Mouse (Mus musculus) kidney, postnatal 10 days (tissue): ENCODE results near the gene Myrip.

Experiments
- DNase-seq: peaks from one replicate; pipeline ENCODE4 v3.0.0; 2021; ENCODE audit warnings: mixed read lengths

The Myrip gene

DNA sequence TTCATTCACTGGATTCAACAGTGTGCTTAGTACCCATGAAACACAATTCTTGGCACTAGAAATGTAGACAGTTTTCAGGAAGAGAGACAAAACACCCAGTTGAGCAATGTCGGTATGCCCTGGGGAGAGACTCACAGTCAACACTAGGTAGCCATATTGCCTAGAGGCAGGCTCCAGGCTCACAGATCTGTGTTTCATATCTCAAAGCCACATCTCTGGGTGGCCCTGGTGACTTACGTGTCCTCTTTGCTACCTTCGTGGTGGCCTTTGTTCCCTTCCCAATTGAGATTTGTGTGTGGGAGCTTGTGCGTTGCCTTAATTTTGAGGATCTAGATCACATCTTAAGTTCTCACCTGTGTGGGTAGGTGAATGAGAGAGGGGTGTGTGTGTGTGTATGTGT lies 181.1 kb downstream of the Myrip start:
- no peak for DNase-seq

DNA sequence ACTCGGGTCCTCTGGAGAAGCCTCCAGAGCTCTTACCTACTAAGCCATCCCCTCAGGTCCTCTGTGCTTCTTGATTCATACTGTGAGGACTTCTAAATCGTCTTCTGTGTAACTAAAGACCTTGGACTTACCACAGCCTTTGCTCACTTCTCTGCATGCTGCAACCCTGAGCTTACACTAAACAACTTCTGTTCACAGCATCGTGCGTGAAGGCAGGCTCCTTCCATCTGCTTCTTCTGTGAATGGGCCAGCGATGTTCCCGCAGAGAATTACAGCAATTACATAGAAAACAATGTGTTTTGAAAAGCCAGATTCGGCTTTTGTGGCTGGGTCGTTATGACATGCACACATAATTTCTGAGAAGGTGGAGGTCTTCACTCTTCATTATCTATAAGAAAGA lies 181.8 kb downstream of the Myrip start:
- no peak for DNase-seq

DNA sequence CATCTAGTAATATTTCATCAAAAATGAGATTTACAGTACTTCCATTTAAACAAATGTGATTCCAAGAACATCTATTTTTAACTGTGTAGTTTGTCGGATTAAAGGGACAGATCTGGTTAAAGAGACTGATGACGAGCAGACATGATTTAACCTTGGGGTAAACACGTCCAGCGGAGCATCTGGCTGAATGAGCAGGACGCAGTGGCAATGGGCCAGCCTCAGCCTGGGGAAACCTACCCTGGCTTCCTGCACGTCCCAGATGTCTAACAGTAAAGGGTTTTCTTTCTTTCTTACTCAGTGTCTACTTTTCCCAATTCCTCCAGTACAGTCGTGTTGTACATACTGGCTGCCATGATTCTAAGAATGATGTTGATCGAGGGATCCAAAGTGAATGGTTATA lies 185.8 kb downstream of the Myrip start:
- DNase-seq, result no peak

DNA sequence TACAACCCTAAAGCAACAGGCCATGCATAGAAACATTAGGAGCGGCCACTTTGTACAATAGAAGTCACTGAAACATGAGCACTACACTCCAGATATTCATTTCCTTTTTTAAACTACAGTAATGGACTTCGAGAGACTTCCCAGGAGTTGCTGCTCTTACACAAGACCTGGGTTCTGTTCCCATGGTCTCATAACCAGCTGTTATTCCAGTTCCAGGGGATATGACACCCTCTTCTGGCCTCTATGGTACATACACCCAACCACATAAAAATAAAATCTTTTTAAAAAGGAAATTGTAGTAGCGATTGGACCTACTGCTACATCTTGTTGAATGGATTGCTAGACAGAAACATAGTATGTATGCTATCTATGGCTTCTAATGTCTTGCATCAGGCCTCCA lies 190.2 kb downstream of the Myrip start:
- DNase-seq, result no peak

DNA sequence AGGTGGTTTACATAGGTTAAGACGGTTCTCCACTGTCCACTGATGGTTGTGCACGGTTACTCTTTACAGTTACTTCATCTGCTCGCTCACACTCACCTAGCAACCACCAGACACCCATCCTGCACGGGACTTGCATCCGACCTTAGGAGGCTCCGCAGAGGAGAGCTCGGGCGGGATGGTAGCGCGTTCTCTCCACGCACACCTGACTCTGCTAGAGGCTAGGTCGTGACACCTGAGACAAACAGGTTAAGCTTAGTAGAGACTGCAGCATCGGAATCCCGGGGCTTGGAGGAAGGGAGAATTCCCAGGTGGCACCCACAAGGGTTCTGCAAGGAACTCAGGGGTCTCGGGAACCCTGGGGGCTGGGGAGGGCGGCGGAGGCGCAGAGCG lies 190.7 kb downstream of the Myrip start, which contains the start of gene Eif1b:
Gene Eif1b (plus strand): TSS at position 223 of the 390 bp plus-strand sequence.
- DNase-seq, result no peak

DNA sequence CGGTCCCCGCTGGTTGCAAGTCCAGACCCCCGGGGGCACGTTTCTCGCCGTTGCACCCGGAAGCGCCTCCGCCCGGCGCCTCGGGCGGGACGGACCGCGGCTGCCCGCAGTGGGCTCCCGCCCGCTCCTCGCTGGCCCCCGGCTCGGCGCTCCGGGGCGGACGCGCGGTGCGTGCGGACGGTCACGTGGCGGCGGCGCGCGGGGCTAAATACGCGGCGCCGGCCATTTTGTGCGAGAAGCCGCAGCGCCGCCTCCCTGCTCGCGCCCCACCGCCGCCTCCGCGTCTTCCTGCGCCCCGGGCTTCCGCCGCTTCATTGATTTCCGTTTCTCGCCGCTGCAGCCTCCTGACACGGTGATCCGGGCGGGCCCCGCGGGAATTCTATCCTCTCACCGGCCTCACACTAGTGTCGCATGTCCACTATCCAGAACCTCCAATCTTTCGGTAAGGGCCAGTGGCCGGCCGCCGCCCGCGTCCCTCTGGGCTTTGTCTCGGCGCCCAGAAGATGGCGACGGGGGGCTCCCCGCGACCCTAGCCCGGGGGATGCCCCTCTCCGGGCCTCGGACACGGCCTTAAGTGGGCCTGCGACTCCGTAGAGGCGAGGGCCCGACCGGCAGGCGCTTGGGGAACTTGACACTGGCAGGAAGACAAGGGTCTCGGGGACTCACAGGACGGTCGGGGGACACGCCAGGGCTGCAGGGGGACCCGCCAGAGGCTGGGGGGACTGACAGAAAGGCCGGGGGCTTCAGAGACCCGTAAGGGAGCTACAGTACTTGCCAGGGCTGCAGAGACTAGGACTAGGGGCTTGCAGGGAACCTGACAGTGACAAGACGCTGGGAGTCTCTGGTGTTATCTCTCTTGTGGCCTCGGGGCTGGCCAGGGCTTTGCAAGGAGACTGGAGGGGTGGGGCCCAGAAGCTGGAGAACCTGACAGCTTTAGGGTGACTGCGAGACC lies 191.4 kb downstream of the Myrip start:
- DNase-seq, result peak; percentile 89

DNA sequence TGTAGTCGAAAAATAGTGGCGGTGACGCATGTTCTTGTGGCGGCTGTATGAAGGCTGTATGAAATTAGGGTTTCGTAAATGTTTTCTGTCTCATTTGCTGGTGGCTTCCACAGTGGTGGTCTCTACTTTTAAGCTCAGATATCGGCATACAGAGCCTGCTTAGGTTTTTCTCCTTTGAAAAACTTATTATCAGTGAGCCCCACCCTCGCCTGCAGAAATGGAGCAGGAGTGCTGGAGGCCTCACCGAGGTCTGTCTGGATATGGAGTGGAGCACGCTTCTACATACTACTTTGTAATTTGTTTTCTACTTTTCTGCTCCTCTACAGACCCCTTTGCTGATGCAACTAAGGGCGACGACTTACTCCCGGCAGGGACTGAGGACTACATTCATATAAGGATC lies 192.5 kb downstream of the Myrip start:
- no peak for DNase-seq

DNA sequence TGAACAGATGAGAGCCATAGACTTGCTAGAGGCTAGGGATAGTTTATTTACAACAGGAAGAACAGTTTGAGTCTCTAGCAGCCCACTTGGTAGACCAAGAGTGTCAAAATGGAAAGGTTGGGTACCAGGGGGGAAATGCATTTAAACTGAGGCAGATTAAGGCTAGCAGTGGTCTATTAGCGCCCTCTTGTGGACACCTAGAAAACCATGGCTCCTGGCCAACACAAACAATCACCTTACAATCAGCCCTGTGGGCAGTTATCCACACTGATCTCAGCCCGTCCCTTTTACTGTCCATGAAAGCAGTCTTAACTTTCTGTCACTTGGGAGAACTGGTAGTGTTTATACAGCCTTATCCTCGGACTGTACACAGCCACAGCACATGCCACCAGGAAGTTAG lies 195.4 kb downstream of the Myrip start:
- DNase-seq, result peak; percentile 78

DNA sequence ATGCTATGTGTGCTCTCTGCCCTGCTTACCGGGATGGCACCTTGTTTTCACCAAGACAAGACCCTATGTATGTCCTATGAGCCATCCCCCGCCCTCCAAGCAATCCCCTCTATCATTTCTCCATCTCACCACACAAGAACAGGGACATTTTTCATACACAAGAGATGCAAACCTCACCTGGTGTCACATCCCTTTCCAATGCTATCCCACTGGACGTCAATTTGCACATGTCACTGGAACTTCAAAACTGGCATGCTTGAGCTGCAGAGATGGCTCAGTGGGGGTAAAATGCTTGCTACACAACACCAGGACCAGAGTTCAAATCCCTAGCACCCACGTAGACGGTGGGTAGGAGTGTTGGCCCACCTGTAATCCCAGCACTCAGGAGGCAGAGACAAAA lies 196.7 kb downstream of the Myrip start:
- DNase-seq, result no peak

DNA sequence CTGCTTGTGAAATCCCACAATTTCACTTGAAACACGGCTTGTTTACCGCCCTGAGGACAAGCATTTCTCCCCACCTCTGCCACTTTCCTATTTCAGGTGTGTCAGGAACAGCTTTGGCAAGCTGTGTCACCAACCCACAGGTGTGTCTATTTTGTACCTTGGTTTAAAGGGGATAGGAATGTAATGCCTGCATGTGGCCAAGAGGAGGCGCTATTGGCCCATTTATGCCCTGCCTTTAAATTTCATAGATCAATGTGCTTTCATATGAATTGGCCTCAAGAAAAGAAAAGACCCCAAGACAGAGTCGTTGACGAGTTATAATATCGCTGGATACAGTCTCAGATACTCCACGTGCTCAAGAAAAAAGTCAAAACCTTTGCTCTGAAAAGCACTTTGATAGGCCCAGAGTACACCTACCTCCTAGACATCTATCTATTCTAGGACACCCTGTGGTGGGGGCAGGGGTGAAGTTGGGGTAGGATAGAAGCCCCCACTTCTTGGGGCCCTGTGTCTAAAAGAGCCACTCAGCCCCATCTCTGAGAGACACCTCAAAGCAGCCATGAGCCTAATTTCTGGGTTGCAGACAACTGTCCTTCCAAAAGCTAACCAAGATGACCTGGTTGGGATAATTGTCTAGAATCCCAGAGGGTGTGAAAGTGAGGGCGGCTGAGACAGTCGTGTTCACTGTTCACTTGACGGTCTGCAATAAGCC lies 200.0 kb downstream of the Myrip start:
- no peak for DNase-seq

DNA sequence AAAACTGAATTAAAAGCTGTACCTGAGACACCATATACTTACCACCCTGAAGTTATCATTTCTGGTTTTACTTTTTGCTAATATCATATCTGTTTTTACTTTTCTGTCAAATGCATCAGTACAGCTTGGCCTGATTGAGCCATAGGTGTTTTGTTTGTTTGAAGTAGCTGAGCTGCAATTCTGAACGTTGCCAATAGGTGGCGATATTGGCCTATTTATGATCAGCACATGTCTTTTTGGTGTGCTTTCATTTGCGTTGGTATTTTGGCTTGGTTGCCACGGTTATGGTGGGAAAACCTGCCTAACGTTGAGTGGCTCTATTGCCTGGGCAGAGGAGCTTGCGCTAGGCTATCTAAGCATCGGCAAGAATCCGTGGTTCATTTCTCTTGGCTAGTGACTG lies 200.7 kb downstream of the Myrip start:
- peak; percentile 87 for DNase-seq

DNA sequence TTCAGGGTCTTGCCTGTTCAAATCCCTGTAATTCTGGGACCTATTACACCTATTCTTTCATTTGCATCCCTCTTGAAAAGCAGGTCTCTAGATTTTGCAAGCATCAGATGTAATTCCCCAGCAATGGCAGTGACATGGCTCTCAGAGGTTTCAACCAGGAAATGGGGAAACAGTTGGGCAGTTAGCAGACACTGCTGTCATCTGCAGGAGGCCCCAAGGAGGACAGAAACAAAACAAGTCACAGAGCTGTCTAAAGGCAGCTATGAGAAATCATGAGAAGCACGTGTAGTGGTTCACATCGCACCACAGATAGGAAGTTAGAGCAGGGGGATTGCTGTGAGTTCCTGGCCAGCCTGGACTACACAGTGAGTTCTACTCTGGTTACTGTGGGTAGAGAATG lies 203.1 kb downstream of the Myrip start:
- no peak for DNase-seq

DNA sequence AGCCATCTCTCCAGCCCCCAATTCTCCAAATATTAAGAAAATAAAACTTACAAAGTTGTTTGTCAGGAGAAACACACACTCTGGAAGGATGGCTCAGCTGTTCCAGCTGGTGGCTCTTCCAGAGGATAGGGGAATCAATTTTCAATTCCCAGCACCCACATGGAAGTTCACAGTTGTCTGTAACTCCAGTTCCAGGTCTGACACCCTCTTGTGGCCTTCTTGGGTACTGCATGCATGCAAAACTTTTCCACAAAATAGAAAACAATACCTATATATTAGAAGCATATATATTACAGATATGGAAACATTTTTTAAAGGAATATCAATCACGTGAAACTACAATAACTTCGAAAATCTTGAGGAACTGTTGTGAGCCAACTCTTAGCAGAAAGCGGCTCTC lies 210.5 kb downstream of the Myrip start:
- DNase-seq, result peak; percentile 53

DNA sequence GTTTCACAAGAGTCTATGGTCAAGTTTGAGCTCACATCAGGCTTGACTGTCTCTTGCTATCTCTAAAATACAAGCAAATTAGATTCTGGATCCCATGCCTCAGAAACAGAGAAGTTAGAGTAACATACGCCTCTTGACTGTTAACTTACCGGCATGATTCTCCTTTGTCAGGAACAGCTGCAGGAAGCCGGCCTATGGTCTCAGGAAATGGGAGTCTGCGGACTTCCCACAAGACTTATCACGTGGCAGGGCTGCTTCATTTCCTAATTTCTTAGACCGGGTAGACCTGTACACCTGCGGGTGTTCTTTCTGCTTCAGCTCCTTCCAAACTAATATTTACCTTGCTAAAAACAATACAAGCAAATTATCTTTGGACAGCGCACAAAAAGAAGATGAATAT lies 215.4 kb downstream of the Myrip start:
- peak; percentile 24 for DNase-seq

DNA sequence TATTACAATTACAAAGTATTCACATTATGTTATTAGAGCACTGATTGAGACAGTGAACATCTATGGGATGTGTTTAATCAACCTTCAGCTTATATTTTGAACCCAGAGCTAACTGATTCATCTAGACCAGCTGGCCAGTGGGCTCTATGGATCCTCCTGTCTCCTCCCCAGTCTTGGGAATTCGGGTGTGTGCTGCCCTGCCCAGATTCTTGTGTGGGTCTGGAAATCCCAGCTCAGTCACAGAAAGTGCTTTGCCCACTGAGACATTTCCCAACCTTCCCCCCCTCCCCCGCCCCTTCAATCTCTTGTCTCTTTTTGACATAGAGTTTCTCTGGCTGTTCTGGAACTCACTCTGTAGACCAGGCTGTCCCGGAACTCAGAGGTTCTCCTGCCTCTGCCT lies 217.6 kb downstream of the Myrip start:
- no peak for DNase-seq

DNA sequence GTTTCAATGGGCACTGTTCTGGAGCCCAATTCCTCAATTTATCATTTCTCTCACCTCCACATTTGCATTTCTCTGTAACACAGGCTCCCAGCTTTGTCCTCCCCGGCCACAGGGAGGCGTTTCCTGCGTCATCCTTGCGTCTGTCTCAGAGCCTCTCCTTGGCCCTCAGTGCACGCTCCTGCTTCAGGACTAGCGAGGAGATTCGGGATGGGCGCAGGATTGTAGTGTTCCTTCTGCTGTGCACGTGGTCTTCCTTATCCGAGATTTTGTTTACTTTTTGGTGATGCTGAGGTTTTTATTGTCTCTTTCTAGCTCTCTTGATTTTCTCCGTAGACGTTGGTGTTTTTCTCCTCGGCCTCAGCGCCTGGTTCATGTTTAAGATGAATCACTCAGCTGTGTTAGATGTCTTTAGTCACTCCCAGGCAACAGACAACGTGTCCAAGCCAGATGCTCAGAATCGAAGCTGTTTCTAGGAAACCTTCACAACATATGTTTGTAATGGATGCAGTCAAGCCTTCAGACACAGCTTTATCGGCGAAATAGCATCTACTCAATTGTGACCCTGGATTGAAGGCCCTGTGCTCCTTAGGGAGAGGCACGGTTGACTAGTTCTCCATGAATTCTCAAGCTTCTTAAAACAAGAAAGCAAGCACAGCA lies 218.3 kb downstream of the Myrip start:
- DNase-seq, result no peak

DNA sequence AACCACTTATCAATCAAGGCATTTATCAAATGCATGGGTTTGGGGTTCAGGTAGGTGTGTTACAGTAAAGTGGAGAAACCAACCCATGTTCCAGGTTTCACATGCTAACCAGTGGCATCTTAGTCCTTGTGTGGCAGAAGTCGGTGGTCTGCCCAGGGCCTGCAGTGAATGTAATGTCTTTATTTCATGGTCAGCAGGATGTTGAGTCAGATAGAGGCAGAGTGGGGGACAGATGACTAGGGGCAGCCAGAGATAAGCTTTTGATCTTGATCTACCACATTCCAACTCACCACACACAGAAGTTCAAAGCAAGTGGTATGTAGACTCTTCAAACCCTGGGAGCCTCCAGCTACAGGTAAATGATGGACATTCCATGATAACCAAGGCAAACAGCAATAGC lies 219.8 kb downstream of the Myrip start:
- no peak for DNase-seq
